Mouse (Mus musculus) bone marrow macrophage, adult 2 months (primary cell): Measurements from ENCODE around the gene Taf8.

Experiments used
- CTCF ChIP-seq: IDR thresholded peaks from 2 replicates; pipeline ENCODE4 v1.5.1; 2012; ENCODE audit warnings: low read depth, mild to moderate bottlenecking, low read length, moderate library complexity
- POLR2A ChIP-seq: IDR thresholded peaks from 2 replicates; pipeline ENCODE4 v1.6.1; 2012; ENCODE audit warnings: mild to moderate bottlenecking, low read depth, low read length, borderline replicate concordance

GRCm38 (mm10) chr17:47526856-47527520, 24.9 kb upstream of the Taf8 start:
- no peak for TF ChIP-seq CTCF
- TF ChIP-seq POLR2A, result no peak
